Mouse (Mus musculus): ENCODE results near the gene Gstz1. TPM values are rescaled to one million over a fixed set of nuclear protein-coding genes. Genes with fewer than 3 reads are reported as not detected.

Gene Gstz1
- polyA plus RNA-seq, 1 experiment from 2014 or later, result 51.7 TPM

- peaks cover 7% of the 10 kb centered on the region for H3K36me3 ChIP-seq (ENCODE audit: insufficient read depth, low read length)
- TF ChIP-seq CTCF (IDR thresholded peaks at IDR 0.05) (no peak), EP300 (IDR thresholded peaks at IDR 0.05) (no peak)
- WGBS, result 90% methylated on average over 5 of the region's 5 CpGs
Measured at GRCm38 (mm10) chr12:87160815-87161214, 13.8 kb downstream of the Gstz1 start.

GRCm38 (mm10) chr12:87175194-87175946, 28.4 kb downstream of the Gstz1 start:
- no peak overlapping the region for H3K9ac ChIP-seq (replicated peaks; ENCODE audit: low read depth)
- no peaks in the 10 kb centered on the region for H3K27me3 ChIP-seq (replicated peaks; ENCODE audit: insufficient read depth, low read length)
- H3K9me3 ChIP-seq (ENCODE audit: low read length), result no peaks in the 10 kb centered on the region
- ATAC-seq (no peak), DNase-seq (ENCODE audit: low spot score) (no peak)
- 75% methylated on average over 4 of the region's 4 CpGs for WGBS
- H3K4me2 ChIP-seq (replicated peaks; ENCODE audit: low read depth, low read length), result no peak overlapping the region
- H3K36me3 ChIP-seq (ENCODE audit: insufficient read depth, low read length), result no peaks in the 10 kb centered on the region
- no peak overlapping the region for H3K27ac ChIP-seq (ENCODE audit: low read length)
- H3K4me1 ChIP-seq (ENCODE audit: insufficient read depth, low read depth, low read length), result no peaks in the 10 kb centered on the region
- no peak overlapping the region for H3K4me3 ChIP-seq (ENCODE audit: low read depth, low read length)
- TF ChIP-seq EP300 (IDR thresholded peaks at IDR 0.05) (no peak), CTCF (IDR thresholded peaks at IDR 0.05) (no peak)

More at GRCm38 (mm10) chr12:87160815-87161214, 13.8 kb downstream of the Gstz1 start:
- no peak overlapping the region for H3K4me3 ChIP-seq (ENCODE audit: low read depth, low read length)
- no peak overlapping the region for H3K27ac ChIP-seq (ENCODE audit: low read length)
- no peaks in the 10 kb centered on the region for H3K9me3 ChIP-seq (ENCODE audit: low read length)
- H3K9ac ChIP-seq (replicated peaks; ENCODE audit: low read depth), result no peak overlapping the region
- DNase-seq (ENCODE audit: low spot score), result no peak
- no peaks in the 10 kb centered on the region for H3K4me1 ChIP-seq (ENCODE audit: insufficient read depth, low read depth, low read length)
- ATAC-seq, result no peak
- H3K27me3 ChIP-seq (replicated peaks; ENCODE audit: insufficient read depth, low read length), result no peaks in the 10 kb centered on the region
- no peak overlapping the region for H3K4me2 ChIP-seq (replicated peaks; ENCODE audit: low read depth, low read length)

- ATAC-seq, result no peak
- H3K27me3 ChIP-seq (replicated peaks; ENCODE audit: insufficient read depth, low read length), result no peaks in the 10 kb centered on the region
Measured at GRCm38 (mm10) chr12:87177631-87178030, 30.7 kb downstream of the Gstz1 start.

GRCm38 (mm10) chr12:87193008-87193407, 46.0 kb downstream of the Gstz1 start:
- Histone ChIP-seq H3K4me2 (replicated peaks; ENCODE audit: low read depth, low read length) (no peak overlapping the region), H3K9me3 (ENCODE audit: low read length) (no peaks in the 10 kb centered on the region), H3K27ac (ENCODE audit: low read length) (no peak overlapping the region), H3K4me3 (ENCODE audit: low read depth, low read length) (no peak overlapping the region), H3K27me3 (replicated peaks; ENCODE audit: insufficient read depth, low read length) (no peaks in the 10 kb centered on the region), H3K36me3 (ENCODE audit: insufficient read depth, low read length) (no peaks in the 10 kb centered on the region), H3K9ac (replicated peaks; ENCODE audit: low read depth) (no peak overlapping the region), H3K4me1 (ENCODE audit: insufficient read depth, low read depth, low read length) (no peaks in the 10 kb centered on the region)
- no peak for TF ChIP-seq EP300 (IDR thresholded peaks at IDR 0.05)
- TF ChIP-seq CTCF (IDR thresholded peaks at IDR 0.05), result no peak
- ATAC-seq (no peak), DNase-seq (ENCODE audit: low spot score) (no peak)
- 87% methylated on average over 3 of the region's 3 CpGs for WGBS

More at GRCm38 (mm10) chr12:87177631-87178030, 30.7 kb downstream of the Gstz1 start:
- H3K36me3 ChIP-seq (ENCODE audit: insufficient read depth, low read length), result no peaks in the 10 kb centered on the region
- H3K27ac ChIP-seq (ENCODE audit: low read length), result no peak overlapping the region
- no peak overlapping the region for H3K4me3 ChIP-seq (ENCODE audit: low read depth, low read length)
- H3K4me2 ChIP-seq (replicated peaks; ENCODE audit: low read depth, low read length), result no peak overlapping the region
- no peaks in the 10 kb centered on the region for H3K9me3 ChIP-seq (ENCODE audit: low read length)
- DNase-seq (ENCODE audit: low spot score), result no peak
- no peak overlapping the region for H3K9ac ChIP-seq (replicated peaks; ENCODE audit: low read depth)
- no peaks in the 10 kb centered on the region for H3K4me1 ChIP-seq (ENCODE audit: insufficient read depth, low read depth, low read length)
- 95% methylated on average over 4 of the region's 4 CpGs for WGBS
- TF ChIP-seq EP300 (IDR thresholded peaks at IDR 0.05), result no peak
- TF ChIP-seq CTCF (IDR thresholded peaks at IDR 0.05), result no peak

GRCm38 (mm10) chr12:87195069-87195468, 48.1 kb downstream of the Gstz1 start:
- DNase-seq (ENCODE audit: low spot score) (no peak), ATAC-seq (no peak)
- Histone ChIP-seq H3K36me3 (ENCODE audit: insufficient read depth, low read length) (no peaks in the 10 kb centered on the region), H3K4me1 (ENCODE audit: insufficient read depth, low read depth, low read length) (0 out of 2 replicates have a peak, but pooled peaks cover 4% of the 10 kb centered on the region), H3K9me3 (ENCODE audit: low read length) (no peaks in the 10 kb centered on the region), H3K4me2 (replicated peaks; ENCODE audit: low read depth, low read length) (no peak overlapping the region), H3K27me3 (replicated peaks; ENCODE audit: insufficient read depth, low read length) (no peaks in the 10 kb centered on the region), H3K27ac (ENCODE audit: low read length) (no peak overlapping the region), H3K4me3 (ENCODE audit: low read depth, low read length) (no peak overlapping the region), H3K9ac (replicated peaks; ENCODE audit: low read depth) (no peak overlapping the region)
- TF ChIP-seq EP300 (IDR thresholded peaks at IDR 0.05), result no peak
- no peak for TF ChIP-seq CTCF (IDR thresholded peaks at IDR 0.05)
- 31% methylated on average over 1 of the region's 1 CpGs for WGBS

- Histone ChIP-seq H3K36me3 (ENCODE audit: insufficient read depth, low read length) (no peaks in the 10 kb centered on the region), H3K27ac (ENCODE audit: low read length) (no peak overlapping the region), H3K4me3 (ENCODE audit: low read depth, low read length) (no peak overlapping the region), H3K4me2 (replicated peaks; ENCODE audit: low read depth, low read length) (no peak overlapping the region), H3K9ac (replicated peaks; ENCODE audit: low read depth) (no peak overlapping the region), H3K27me3 (replicated peaks; ENCODE audit: insufficient read depth, low read length) (no peaks in the 10 kb centered on the region), H3K9me3 (ENCODE audit: low read length) (no peaks in the 10 kb centered on the region), H3K4me1 (ENCODE audit: insufficient read depth, low read depth, low read length) (0 out of 2 replicates have a peak, but pooled peaks cover 4% of the 10 kb centered on the region)
- DNase-seq (ENCODE audit: low spot score), result no peak
- TF ChIP-seq EP300 (IDR thresholded peaks at IDR 0.05) (no peak), CTCF (IDR thresholded peaks at IDR 0.05) (no peak)
- no peak for ATAC-seq
Measured at GRCm38 (mm10) chr12:87196310-87196709, 49.3 kb downstream of the Gstz1 start.

All from lung, postnatal 0 days (tissue).